Mouse (Mus musculus) cerebellum, postnatal 25 days (tissue): Measurements from ENCODE around the gene Chrna1.
"Not testable (repeated sequence)": the region's sequence is repeated elsewhere in the genome, so short reads cannot be mapped to it uniquely, and the experiment has no call there.

Experiments
- DNase-seq, 2 experiments: peaks; one replicate each; pipeline ENCODE4 v3.0.0; 2021; ENCODE audit warnings: mixed read lengths in 2 of 2

The Chrna1 gene

GRCm38 (mm10) chr2:73590106-73590505, 10.0 kb upstream of the Chrna1 start:
- no peak for DNase-seq

GRCm38 (mm10) chr2:73588951-73589350, 8.8 kb upstream of the Chrna1 start:
- DNase-seq = no peak

- DNase-seq = no peak
Observed at GRCm38 (mm10) chr2:73587109-73587506, 7.0 kb upstream of the Chrna1 start.

GRCm38 (mm10) chr2:73586392-73587108, 6.4 kb upstream of the Chrna1 start:
- DNase-seq = peak in 1 of 2 experiments; percentile 20

GRCm38 (mm10) chr2:73585347-73585831, 5.3 kb upstream of the Chrna1 start:
- DNase-seq = peak; percentile 27 to 32

GRCm38 (mm10) chr2:73584645-73585346, 4.7 kb upstream of the Chrna1 start:
- peak; percentile 69 to 84 for DNase-seq

- DNase-seq = no peak
Observed at GRCm38 (mm10) chr2:73580720-73581119, 582 bp upstream of the Chrna1 start.

GRCm38 (mm10) chr2:73579168-73579567, 970 bp downstream of the Chrna1 start:
- no peak for DNase-seq

- DNase-seq = no peak
Observed at GRCm38 (mm10) chr2:73574418-73574817, 5.7 kb downstream of the Chrna1 start.

GRCm38 (mm10) chr2:73573556-73573955, 6.6 kb downstream of the Chrna1 start:
- DNase-seq = no peak

GRCm38 (mm10) chr2:73572539-73573372, 7.4 kb downstream of the Chrna1 start:
- DNase-seq = peak; percentile 73 to 85

- DNase-seq = no peak
Observed at GRCm38 (mm10) chr2:73571901-73572300, 8.2 kb downstream of the Chrna1 start.

- DNase-seq = no peak
Observed at GRCm38 (mm10) chr2:73571304-73571703, 8.8 kb downstream of the Chrna1 start.

- peak; percentile 42 to 71 for DNase-seq
Observed at GRCm38 (mm10) chr2:73566989-73567605, 13.0 kb downstream of the Chrna1 start.

GRCm38 (mm10) chr2:73566162-73566561, 14.0 kb downstream of the Chrna1 start:
- DNase-seq = no peak

GRCm38 (mm10) chr2:73563690-73564089, 16.4 kb downstream of the Chrna1 start:
- no peak for DNase-seq

GRCm38 (mm10) chr2:73562656-73563055, 17.5 kb downstream of the Chrna1 start:
- no peak for DNase-seq

GRCm38 (mm10) chr2:73561665-73562063, 18.5 kb downstream of the Chrna1 start:
- peak in 1 of 2 experiments; percentile 36 for DNase-seq

- peak in 1 of 2 experiments; percentile 10 for DNase-seq
Observed at GRCm38 (mm10) chr2:73560899-73561664, 19.1 kb downstream of the Chrna1 start.

GRCm38 (mm10) chr2:73560445-73560844, 19.7 kb downstream of the Chrna1 start:
- no peak for DNase-seq

GRCm38 (mm10) chr2:73557956-73558355, 22.2 kb downstream of the Chrna1 start:
- DNase-seq = no peak

- not testable (repeated sequence) for DNase-seq
Observed at GRCm38 (mm10) chr2:73557061-73557460, 23.1 kb downstream of the Chrna1 start.
